Mouse (Mus musculus): ENCODE measurements around the gene Dars2. TPM values are rescaled to one million over a fixed set of nuclear protein-coding genes. Genes with fewer than 3 reads are reported as not detected.

Dars2 gene
- 31.1 and 34.0 TPM in 2 replicates for polyA plus RNA-seq (2015; fragmentation: Nextera tagmentation; extraction: Ambion mirVana)

DNA sequence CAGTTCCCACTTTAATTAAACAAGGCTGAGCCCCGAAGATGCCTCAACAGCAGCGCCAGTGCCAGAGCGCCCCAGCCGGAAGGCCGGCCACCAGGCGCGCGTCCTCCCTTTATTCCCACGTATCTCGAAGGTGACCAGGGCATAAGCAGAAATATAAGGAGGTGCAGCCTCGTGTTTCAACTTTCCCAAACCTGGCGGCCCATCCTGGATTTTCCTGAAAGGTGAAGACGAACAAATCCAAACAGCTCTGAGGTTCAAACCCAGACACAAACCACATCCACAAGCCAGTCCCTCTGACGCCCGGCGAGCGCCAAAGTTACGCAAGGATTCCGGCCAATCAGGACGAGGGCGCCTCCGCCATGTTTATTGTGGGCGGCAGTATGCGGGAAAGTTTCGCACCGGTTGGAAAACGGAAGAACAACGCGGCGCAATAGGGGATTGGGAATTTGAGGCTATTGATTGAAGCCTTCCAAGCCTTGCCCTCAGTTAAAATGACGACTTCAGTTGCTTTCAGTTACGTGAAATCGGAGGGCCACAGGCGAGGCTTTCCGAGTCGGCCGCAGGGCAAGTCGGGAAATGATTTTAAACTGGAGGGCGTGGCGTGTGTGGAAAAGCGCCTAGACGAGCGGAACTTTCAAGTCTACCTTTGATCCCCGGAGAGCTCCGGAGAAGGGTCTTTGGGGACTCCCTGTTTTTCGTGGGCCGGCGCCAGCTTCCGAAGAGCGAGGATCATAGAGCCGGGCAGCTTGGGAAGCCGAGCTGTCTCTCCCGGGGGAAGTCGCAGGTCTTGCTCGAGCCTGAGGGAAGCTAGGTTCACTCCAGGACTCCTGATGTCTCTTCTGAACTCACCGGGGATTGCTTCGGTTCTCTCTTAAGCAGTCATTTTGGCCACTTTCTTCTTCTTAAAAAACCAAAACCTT, at the start of gene Dars2, which contains the start of gene Cenpl:
Gene Dars2, minus strand, starts transcription at position 307 of the 920 bp plus-strand sequence.
Gene Cenpl, plus strand, starts transcription at position 362 of the 920 bp plus-strand sequence.
- no peaks in the 10 kb centered on the region for H3K9me3 ChIP-seq (replicated peaks; ENCODE audit: control insufficient read depth, low read length)
- peaks cover 18% of the 10 kb centered on the region for H3K4me1 ChIP-seq (ENCODE audit: control insufficient read depth, insufficient read depth, low read length)
- no peaks in the 10 kb centered on the region for H3K27me3 ChIP-seq (ENCODE audit: control insufficient read depth, insufficient read depth, low read length)
- H3K27ac ChIP-seq (ENCODE audit: low read length), result peak within 1 kb of the TSS; percentile 80
- ATAC-seq (ENCODE audit: insufficient read depth, low FRiP score), result peak; percentile 97
- under 1% methylated on average over 57 of the region's 57 CpGs for WGBS
- H3K4me3 ChIP-seq (replicated peaks; ENCODE audit: low read length), result peak within 1 kb of the TSS; percentile 88
- no peaks in the 10 kb centered on the region for H3K36me3 ChIP-seq (ENCODE audit: control insufficient read depth, insufficient read depth, low read length)
- H3K9ac ChIP-seq (ENCODE audit: low read length), result peak within 1 kb of the TSS; percentile 86
- H3K4me2 ChIP-seq (ENCODE audit: low read depth, low read length), result peak within 1 kb of the TSS; percentile 76

DNA sequence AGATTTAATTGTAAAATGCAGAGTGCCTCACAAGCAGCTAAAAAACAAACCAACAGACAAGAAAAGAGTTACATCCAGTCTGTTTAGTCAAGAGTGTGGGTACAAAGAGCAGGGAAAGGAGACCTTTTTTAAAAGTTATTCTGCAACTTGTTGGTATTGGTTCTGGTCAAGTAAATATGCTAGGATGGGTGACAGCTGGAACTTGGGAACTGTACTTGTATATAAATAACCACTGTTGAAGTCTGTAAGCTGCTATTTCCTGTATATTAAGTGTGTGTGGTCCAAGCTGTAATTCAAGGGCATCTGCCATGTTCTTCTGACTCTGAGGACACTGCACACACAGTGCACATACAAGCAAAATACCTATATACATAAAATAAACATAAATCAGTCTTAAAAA, 44.1 kb upstream of the Dars2 start:
- Histone ChIP-seq H3K27ac (ENCODE audit: low read length) (no peak overlapping the region), H3K9me3 (replicated peaks; ENCODE audit: control insufficient read depth, low read length) (no peaks in the 10 kb centered on the region), H3K4me2 (ENCODE audit: low read depth, low read length) (no peak overlapping the region), H3K4me3 (replicated peaks; ENCODE audit: low read length) (no peak overlapping the region), H3K36me3 (ENCODE audit: control insufficient read depth, insufficient read depth, low read length) (no peaks in the 10 kb centered on the region), H3K4me1 (ENCODE audit: control insufficient read depth, insufficient read depth, low read length) (no peaks in the 10 kb centered on the region), H3K9ac (ENCODE audit: low read length) (no peak overlapping the region), H3K27me3 (ENCODE audit: control insufficient read depth, insufficient read depth, low read length) (no peaks in the 10 kb centered on the region)
- no peak for ATAC-seq (ENCODE audit: insufficient read depth, low FRiP score)

DNA sequence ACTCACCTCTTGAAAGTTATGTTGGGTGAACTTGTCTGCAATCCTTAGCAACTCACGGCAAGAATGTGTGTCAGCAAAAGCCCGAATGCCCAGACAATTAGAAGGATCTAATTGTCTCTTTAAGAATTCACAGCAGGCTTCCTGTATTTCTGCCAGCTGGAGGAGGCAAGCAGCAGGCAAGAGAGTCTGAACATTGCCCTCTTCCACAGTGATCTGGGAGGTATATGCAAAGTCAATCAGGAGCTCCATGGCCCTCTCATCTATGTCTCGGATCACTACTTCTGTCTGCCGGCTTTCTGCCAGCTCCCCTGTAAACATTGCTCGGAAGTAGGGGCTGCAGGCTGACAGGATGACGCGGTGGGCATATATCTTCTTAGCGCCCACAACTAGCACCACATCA, 38.8 kb upstream of the Dars2 start:
- Histone ChIP-seq H3K27me3 (ENCODE audit: control insufficient read depth, insufficient read depth, low read length) (no peaks in the 10 kb centered on the region), H3K4me2 (ENCODE audit: low read depth, low read length) (no peak overlapping the region), H3K9me3 (replicated peaks; ENCODE audit: control insufficient read depth, low read length) (no peaks in the 10 kb centered on the region), H3K4me3 (replicated peaks; ENCODE audit: low read length) (no peak overlapping the region), H3K36me3 (ENCODE audit: control insufficient read depth, insufficient read depth, low read length) (no peaks in the 10 kb centered on the region), H3K4me1 (ENCODE audit: control insufficient read depth, insufficient read depth, low read length) (no peaks in the 10 kb centered on the region), H3K9ac (ENCODE audit: low read length) (no peak overlapping the region), H3K27ac (ENCODE audit: low read length) (no peak overlapping the region)
- no peak for ATAC-seq (ENCODE audit: insufficient read depth, low FRiP score)
- WGBS, result 87% methylated on average over 8 of the region's 8 CpGs

DNA sequence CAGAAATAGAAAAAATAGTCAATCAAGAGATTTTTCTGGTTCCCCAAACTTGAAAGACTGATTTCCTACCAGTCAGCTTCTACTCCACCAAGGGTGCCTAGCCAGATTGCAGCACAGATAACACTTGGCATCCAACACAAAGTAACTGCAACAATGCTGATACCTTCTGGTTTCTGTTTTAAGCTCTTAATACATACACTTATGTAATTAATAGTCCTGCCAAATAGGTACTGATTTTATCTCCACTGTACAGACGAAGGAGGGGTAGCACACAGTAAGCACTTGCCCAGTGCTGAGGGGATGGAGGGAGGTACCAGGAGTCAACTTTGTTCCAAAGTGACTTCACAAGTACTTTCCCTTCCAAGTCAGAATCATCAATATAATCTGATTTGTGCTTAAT, 33.4 kb upstream of the Dars2 start:
- ATAC-seq (ENCODE audit: insufficient read depth, low FRiP score), result no peak
- Histone ChIP-seq H3K4me1 (ENCODE audit: control insufficient read depth, insufficient read depth, low read length) (no peaks in the 10 kb centered on the region), H3K9ac (ENCODE audit: low read length) (no peak overlapping the region), H3K27ac (ENCODE audit: low read length) (no peak overlapping the region), H3K4me3 (replicated peaks; ENCODE audit: low read length) (no peak overlapping the region), H3K27me3 (ENCODE audit: control insufficient read depth, insufficient read depth, low read length) (no peaks in the 10 kb centered on the region), H3K9me3 (replicated peaks; ENCODE audit: control insufficient read depth, low read length) (no peaks in the 10 kb centered on the region), H3K4me2 (ENCODE audit: low read depth, low read length) (no peak overlapping the region), H3K36me3 (ENCODE audit: control insufficient read depth, insufficient read depth, low read length) (no peaks in the 10 kb centered on the region)
- 78% methylated on average over 1 of the region's 1 CpGs for WGBS

DNA sequence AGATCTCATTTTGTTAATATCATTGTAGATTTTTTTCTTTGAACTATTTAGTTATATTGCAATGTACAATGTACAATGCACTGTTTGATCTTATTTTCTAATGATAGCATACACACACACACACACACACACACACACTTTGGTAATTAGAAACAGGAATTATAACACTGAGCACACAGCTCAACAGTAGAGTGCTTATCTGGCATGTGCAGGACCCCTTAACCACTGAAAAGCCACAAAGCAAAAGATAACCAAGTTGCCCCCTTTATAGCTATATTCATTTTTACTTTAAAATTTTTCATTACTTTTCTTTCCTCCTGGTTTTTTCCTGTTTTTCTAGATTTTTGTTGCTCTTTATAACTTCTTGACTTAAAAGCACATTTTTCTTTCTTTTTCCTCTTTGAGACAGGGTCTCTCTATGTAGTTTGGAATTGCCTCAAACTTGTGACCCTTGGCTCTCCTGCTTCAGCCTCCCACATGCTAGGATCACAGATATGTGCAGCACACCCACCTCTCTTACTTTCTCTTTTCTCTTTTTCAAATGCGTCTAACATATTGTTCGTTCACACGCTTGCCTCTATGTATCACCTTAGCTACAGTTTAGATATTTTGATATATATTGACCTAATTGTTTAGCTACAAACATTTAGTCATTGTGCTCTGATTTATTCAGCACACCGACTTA, 29.4 kb upstream of the Dars2 start:
- no peaks in the 10 kb centered on the region for H3K9me3 ChIP-seq (replicated peaks; ENCODE audit: control insufficient read depth, low read length)
- ATAC-seq (ENCODE audit: insufficient read depth, low FRiP score), result no peak
- no peak overlapping the region for H3K27ac ChIP-seq (ENCODE audit: low read length)
- H3K27me3 ChIP-seq (ENCODE audit: control insufficient read depth, insufficient read depth, low read length), result no peaks in the 10 kb centered on the region
- H3K4me2 ChIP-seq (ENCODE audit: low read depth, low read length), result no peak overlapping the region
- H3K4me1 ChIP-seq (ENCODE audit: control insufficient read depth, insufficient read depth, low read length), result no peaks in the 10 kb centered on the region
- 90% methylated on average over 4 of the region's 4 CpGs for WGBS
- H3K9ac ChIP-seq (ENCODE audit: low read length), result no peak overlapping the region
- H3K4me3 ChIP-seq (replicated peaks; ENCODE audit: low read length), result no peak overlapping the region
- no peaks in the 10 kb centered on the region for H3K36me3 ChIP-seq (ENCODE audit: control insufficient read depth, insufficient read depth, low read length)

DNA sequence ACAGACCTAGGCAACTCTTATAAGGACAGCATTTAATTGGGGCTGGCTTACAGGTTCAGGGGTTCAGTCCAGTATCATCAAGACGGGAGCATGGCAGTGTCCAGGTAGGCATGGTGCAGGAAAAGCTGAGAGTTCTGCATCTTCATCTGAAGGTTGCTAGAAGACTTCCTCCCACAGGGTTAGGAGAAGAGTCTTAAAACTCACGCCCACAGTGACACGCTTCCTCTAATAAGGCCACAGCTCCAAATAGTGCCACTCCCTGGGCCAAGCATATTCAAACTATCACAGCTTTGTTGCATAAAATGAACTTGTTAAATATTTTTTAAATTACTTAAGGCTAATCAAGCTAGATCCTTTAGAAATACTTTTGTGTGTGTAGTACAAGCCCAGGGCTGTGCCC, 6.8 kb upstream of the Dars2 start:
- H3K9me3 ChIP-seq (replicated peaks; ENCODE audit: control insufficient read depth, low read length), result no peaks in the 10 kb centered on the region
- no peak overlapping the region for H3K4me2 ChIP-seq (ENCODE audit: low read depth, low read length)
- H3K27ac ChIP-seq (ENCODE audit: low read length), result no peak overlapping the region
- peaks cover 8% of the 10 kb centered on the region for H3K36me3 ChIP-seq (ENCODE audit: control insufficient read depth, insufficient read depth, low read length)
- H3K4me3 ChIP-seq (replicated peaks; ENCODE audit: low read length), result no peak overlapping the region
- WGBS, result 85% methylated on average over 3 of the region's 3 CpGs
- ATAC-seq (ENCODE audit: insufficient read depth, low FRiP score), result no peak
- H3K4me1 ChIP-seq (ENCODE audit: control insufficient read depth, insufficient read depth, low read length), result peaks cover 14% of the 10 kb centered on the region
- no peaks in the 10 kb centered on the region for H3K27me3 ChIP-seq (ENCODE audit: control insufficient read depth, insufficient read depth, low read length)
- no peak overlapping the region for H3K9ac ChIP-seq (ENCODE audit: low read length)

DNA sequence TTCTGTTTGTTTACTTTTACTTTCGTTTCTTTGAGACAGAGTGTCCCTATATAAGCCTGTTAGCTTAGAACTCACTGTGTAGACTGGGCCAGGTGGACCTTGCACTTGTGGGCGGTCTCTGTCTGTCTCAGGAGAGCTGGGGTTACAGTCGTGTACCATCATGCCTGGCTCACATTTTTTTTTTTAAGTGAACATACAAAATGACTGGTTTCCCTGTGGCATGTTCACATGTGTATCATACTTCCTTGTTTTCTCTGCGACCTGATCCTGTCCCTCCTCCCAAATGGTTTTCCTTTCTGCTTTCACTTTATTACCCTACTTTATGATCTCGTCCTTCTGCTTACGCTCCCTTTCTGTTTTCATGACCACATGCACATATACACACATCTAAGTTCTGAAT, 5.8 kb upstream of the Dars2 start:
- Histone ChIP-seq H3K36me3 (ENCODE audit: control insufficient read depth, insufficient read depth, low read length) (peaks cover 3% of the 10 kb centered on the region; the same call in 1 of the 2 replicates), H3K4me3 (replicated peaks; ENCODE audit: low read length) (no peak overlapping the region)
- ATAC-seq (ENCODE audit: insufficient read depth, low FRiP score), result no peak

DNA sequence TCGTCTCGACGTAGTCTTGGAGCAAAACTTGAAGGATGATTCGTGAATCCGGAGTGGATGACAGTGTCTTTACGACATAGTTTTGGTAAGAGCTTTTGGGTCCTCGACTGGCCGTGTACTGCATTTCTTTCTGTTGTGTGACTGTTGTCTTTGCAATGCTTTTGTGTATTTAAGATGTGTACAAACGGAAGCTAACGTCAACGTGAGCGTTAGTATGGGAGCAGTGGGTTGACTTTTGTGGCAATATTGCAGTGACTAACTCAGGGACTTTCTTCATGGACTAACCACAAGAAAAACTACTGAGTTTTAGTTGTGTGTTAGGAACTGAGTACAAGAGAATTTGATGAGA, 788 bp upstream of the Dars2 start:
- Histone ChIP-seq H3K27me3 (ENCODE audit: control insufficient read depth, insufficient read depth, low read length) (no peaks in the 10 kb centered on the region), H3K4me1 (ENCODE audit: control insufficient read depth, insufficient read depth, low read length) (peaks cover 18% of the 10 kb centered on the region), H3K27ac (ENCODE audit: low read length) (peak overlapping the region; percentile 80), H3K9me3 (replicated peaks; ENCODE audit: control insufficient read depth, low read length) (no peaks in the 10 kb centered on the region), H3K9ac (ENCODE audit: low read length) (peak overlapping the region; percentile 86), H3K4me3 (replicated peaks; ENCODE audit: low read length) (peak overlapping the region; percentile 88), H3K4me2 (ENCODE audit: low read depth, low read length) (peak overlapping the region; percentile 76), H3K36me3 (ENCODE audit: control insufficient read depth, insufficient read depth, low read length) (no peaks in the 10 kb centered on the region)
- ATAC-seq (ENCODE audit: insufficient read depth, low FRiP score), result no peak
- WGBS, result under 1% methylated on average over 12 of the region's 12 CpGs

More for the DNA sequence above, 5.8 kb upstream of the Dars2 start:
- peaks cover 18% of the 10 kb centered on the region for H3K4me1 ChIP-seq (ENCODE audit: control insufficient read depth, insufficient read depth, low read length)
- no peaks in the 10 kb centered on the region for H3K27me3 ChIP-seq (ENCODE audit: control insufficient read depth, insufficient read depth, low read length)
- 75% methylated on average over 6 of the region's 6 CpGs for WGBS
- no peak overlapping the region for H3K9ac ChIP-seq (ENCODE audit: low read length)
- no peak overlapping the region for H3K27ac ChIP-seq (ENCODE audit: low read length)
- no peaks in the 10 kb centered on the region for H3K9me3 ChIP-seq (replicated peaks; ENCODE audit: control insufficient read depth, low read length)
- H3K4me2 ChIP-seq (ENCODE audit: low read depth, low read length), result no peak overlapping the region

DNA sequence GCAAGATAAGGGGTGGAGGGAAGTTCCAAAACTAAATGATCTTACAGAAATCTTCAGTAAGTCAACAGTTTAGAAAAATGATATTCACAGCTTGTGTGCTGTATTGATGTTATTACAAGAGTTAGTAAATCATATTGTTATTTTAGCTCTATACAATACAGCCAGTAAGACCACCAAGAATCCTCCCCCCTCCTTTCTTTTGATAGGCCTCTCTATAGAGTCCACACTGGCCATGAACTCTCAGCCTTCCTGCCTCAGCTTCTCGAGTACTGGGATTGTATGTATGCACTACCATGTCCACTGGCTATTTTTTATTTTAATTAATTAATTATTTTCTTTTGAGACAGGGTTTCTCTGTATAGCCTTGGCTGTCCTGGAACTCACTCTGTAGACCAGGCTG, 7.1 kb downstream of the Dars2 start:
- no peak overlapping the region for H3K4me3 ChIP-seq (replicated peaks; ENCODE audit: low read length)
- ATAC-seq (ENCODE audit: insufficient read depth, low FRiP score), result no peak
- WGBS, result 86% methylated on average over 1 of the region's 1 CpGs
- no peaks in the 10 kb centered on the region for H3K27me3 ChIP-seq (ENCODE audit: control insufficient read depth, insufficient read depth, low read length)
- no peak overlapping the region for H3K27ac ChIP-seq (ENCODE audit: low read length)
- no peak overlapping the region for H3K4me2 ChIP-seq (ENCODE audit: low read depth, low read length)
- no peaks in the 10 kb centered on the region for H3K36me3 ChIP-seq (ENCODE audit: control insufficient read depth, insufficient read depth, low read length)
- H3K4me1 ChIP-seq (ENCODE audit: control insufficient read depth, insufficient read depth, low read length), result no peaks in the 10 kb centered on the region
- no peaks in the 10 kb centered on the region for H3K9me3 ChIP-seq (replicated peaks; ENCODE audit: control insufficient read depth, low read length)
- no peak overlapping the region for H3K9ac ChIP-seq (ENCODE audit: low read length)
